22 mouse cellular contexts compared by ENCODE assay signal in the genomic region with DNA sequence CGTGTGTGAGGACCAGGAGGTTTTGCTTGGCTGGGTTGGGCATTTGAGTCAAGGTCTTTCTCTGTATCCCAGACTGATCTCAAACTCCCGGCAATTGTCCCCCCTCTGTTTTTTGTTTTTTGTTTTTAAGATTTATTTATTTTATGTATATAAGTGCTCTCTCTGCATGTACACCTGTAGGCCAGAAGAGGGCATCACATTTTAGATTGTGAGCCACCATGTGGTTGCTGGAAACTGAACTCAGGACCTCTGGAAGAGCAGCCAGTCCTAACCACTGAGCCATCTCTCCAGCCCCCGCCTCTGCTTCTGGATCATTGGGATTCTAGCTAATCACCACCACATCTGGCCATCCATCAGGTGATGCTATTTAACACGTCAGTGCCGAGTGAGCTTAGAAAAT. TPM values are rescaled to one million over a fixed set of nuclear protein-coding genes. Genes with fewer than 3 reads are reported as not detected.
DNase-seq lines count a peak whose midpoint lies in the region; ATAC-seq and TF ChIP-seq lines count a peak whose summit lies in the region.
"Had no signal": no experiment of that assay in that cellular context is flagged by ENCODE, and none has a peak within 500 bp of the region (broad histone marks: within the 10 kb centered on the region; RNA-seq: fewer than 3 reads in every experiment).

No protein-coding gene starts in this region.

- DNase-seq in gastrocnemius, adult 2 months = no peak
- DNase-seq in gastrocnemius, postnatal 14 days = no peak
- no peak for DNase-seq in midbrain, postnatal 0 days (ENCODE audit: low spot score)
- DNase-seq in adrenal gland, postnatal 14 days = no peak
- no peak for DNase-seq in cerebellum, postnatal 25 days
- DNase-seq in spleen, postnatal 14 days (ENCODE audit: low spot score in 2 of 2) = no peak
- DNase-seq: adrenal gland, adult 8-10 months; cerebellum, adult 2 months; gastrocnemius, postnatal 36 days; kidney, adult 9 months; thymus, postnatal 4 days had no signal

- peak; percentile 29; the same call in 1 of the 2 replicates for TF ChIP-seq CTCF in gastrocnemius, adult 2 months (IDR thresholded peaks at IDR 0.05)
- peak; percentile 28 for TF ChIP-seq CTCF in midbrain, postnatal 0 days (IDR thresholded peaks at IDR 0.05)

- WGBS in midbrain, postnatal 0 days = 80% methylated on average over 5 of the region's 5 CpGs
- 80% methylated on average over 5 of the region's 5 CpGs for WGBS in midbrain, embryonic 15.5 days
- WGBS in liver, embryonic 12.5 days (ENCODE audit: insufficient replicate concordance) = 69% methylated on average over 5 of the region's 5 CpGs

- intact Hi-C loops in gastrocnemius, adult 2 months (cut with DNase I) = no loop called here
- intact Hi-C loops in gastrocnemius, postnatal 14 days (cut with DNase I; ENCODE audit: low total_unique reads) = loop anchor here (5.0 kb wide), 2 partner anchors 42 to 92 kb away; a partner anchor contains a TSS

- no peaks in the 10 kb centered on the region for H3K9me3 ChIP-seq in midbrain, postnatal 0 days (ENCODE audit: low read length)
- no peaks in the 10 kb centered on the region for H3K9me3 ChIP-seq in midbrain, embryonic 15.5 days
- no peaks in the 10 kb centered on the region for H3K9me3 ChIP-seq in liver, embryonic 12.5 days (replicated peaks)
- H3K9me3 ChIP-seq: embryonic facial prominence, embryonic 12.5 days; heart, embryonic 13.5 days; lung, embryonic 15.5 days; megakaryocyte, embryonic 14.5 days had no signal

- no peak overlapping the region for H3K4me2 ChIP-seq in midbrain, postnatal 0 days (ENCODE audit: low read depth, low read length, poor library complexity, severe bottlenecking)
- H3K4me2 ChIP-seq in midbrain, embryonic 15.5 days = no peak overlapping the region
- H3K4me2 ChIP-seq in liver, embryonic 12.5 days = peak overlapping the region; percentile 36
- H3K4me2 ChIP-seq: embryonic facial prominence, embryonic 12.5 days; heart, embryonic 13.5 days; lung, embryonic 15.5 days had no signal

- no peaks in the 10 kb centered on the region for H3K4me1 ChIP-seq in midbrain, postnatal 0 days (ENCODE audit: insufficient read depth, low read length)
- H3K4me1 ChIP-seq in midbrain, embryonic 15.5 days = no peaks in the 10 kb centered on the region
- H3K4me1 ChIP-seq in liver, embryonic 12.5 days = peaks cover 72% of the 10 kb centered on the region
- H3K4me1 ChIP-seq: embryonic facial prominence, embryonic 12.5 days; lung, embryonic 15.5 days had no signal

- ATAC-seq in midbrain, postnatal 0 days (ENCODE audit: low FRiP score) = no peak
- ATAC-seq in midbrain, embryonic 15.5 days (replicated peaks) = no peak
- ATAC-seq in liver, embryonic 12.5 days = peak; percentile 31; the same call in 1 of the 2 replicates
- ATAC-seq: midbrain, embryonic 16.5 days had no signal

- no peaks in the 10 kb centered on the region for H3K36me3 ChIP-seq in midbrain, postnatal 0 days (ENCODE audit: insufficient read depth, low read length)
- no peaks in the 10 kb centered on the region for H3K36me3 ChIP-seq in midbrain, embryonic 15.5 days (replicated peaks)
- no peaks in the 10 kb centered on the region for H3K36me3 ChIP-seq in liver, embryonic 12.5 days
- H3K36me3 ChIP-seq: embryonic facial prominence, embryonic 12.5 days; heart, embryonic 13.5 days; lung, embryonic 15.5 days had no signal

- H3K27ac ChIP-seq in gastrocnemius, adult 2 months = no peak overlapping the region
- H3K27ac ChIP-seq in midbrain, postnatal 0 days (ENCODE audit: low read depth, low read length) = no peak overlapping the region
- H3K27ac ChIP-seq in midbrain, embryonic 15.5 days = no peak overlapping the region
- H3K27ac ChIP-seq in liver, embryonic 12.5 days = peak overlapping the region; percentile 91
- H3K27ac ChIP-seq: embryonic facial prominence, embryonic 12.5 days; heart, embryonic 13.5 days; lung, embryonic 15.5 days had no signal

- H3K4me3 ChIP-seq in gastrocnemius, adult 2 months = no peak overlapping the region
- no peak overlapping the region for H3K4me3 ChIP-seq in midbrain, postnatal 0 days (ENCODE audit: low read depth, low read length)
- H3K4me3 ChIP-seq in midbrain, embryonic 15.5 days = no peak overlapping the region
- no peak overlapping the region for H3K4me3 ChIP-seq in liver, embryonic 12.5 days
- H3K4me3 ChIP-seq: embryonic facial prominence, embryonic 12.5 days; heart, embryonic 13.5 days; lung, embryonic 15.5 days; megakaryocyte, embryonic 14.5 days had no signal

- no peak overlapping the region for H3K9ac ChIP-seq in midbrain, postnatal 0 days (replicated peaks; ENCODE audit: low read length, poor library complexity, severe bottlenecking)
- H3K9ac ChIP-seq in midbrain, embryonic 15.5 days = no peak overlapping the region
- peak overlapping the region; percentile 29; the same call in 1 of the 2 replicates for H3K9ac ChIP-seq in liver, embryonic 12.5 days
- H3K9ac ChIP-seq: embryonic facial prominence, embryonic 12.5 days; heart, embryonic 13.5 days; lung, embryonic 15.5 days had no signal

- H3K27me3 ChIP-seq in midbrain, postnatal 0 days (ENCODE audit: insufficient read depth, low read length) = no peaks in the 10 kb centered on the region
- H3K27me3 ChIP-seq in midbrain, embryonic 15.5 days (replicated peaks) = no peaks in the 10 kb centered on the region
- H3K27me3 ChIP-seq in liver, embryonic 12.5 days (replicated peaks) = no peaks in the 10 kb centered on the region
- H3K27me3 ChIP-seq: embryonic facial prominence, embryonic 12.5 days; heart, embryonic 13.5 days; lung, embryonic 15.5 days; megakaryocyte, embryonic 14.5 days had no signal

RNA-seq across cellular contexts. Expression of a gene that starts 11.1 kb away (rescaled TPM):
- total RNA-seq in gastrocnemius, adult 2 months (2021) = 1 to 10 TPM; 2.5 to 4.6 TPM
- 1 to 10 TPM; 3.1 to 3.7 TPM for total RNA-seq in gastrocnemius, postnatal 14 days (2021)
- total RNA-seq in midbrain, postnatal 0 days (2014; rRNA removed) = 20.7 and 27.6 TPM in 2 replicates
- 16.2 and 17.5 TPM in 2 replicates for polyA plus RNA-seq in midbrain, postnatal 0 days (2015; fragmentation: Nextera tagmentation; extraction: Ambion mirVana)
- 25.0 and 26.9 TPM in 2 replicates for polyA plus RNA-seq in midbrain, embryonic 15.5 days (2015; fragmentation: Nextera tagmentation; extraction: Ambion mirVana)
- polyA plus RNA-seq in liver, embryonic 12.5 days (2016; fragmentation: Nextera tagmentation; extraction: Ambion mirVana) = 5.5 and 6.3 TPM in 2 replicates
- 14.3 and 19.6 TPM in 2 replicates for total RNA-seq in adrenal gland, postnatal 14 days (2021)

RNA-seq across cellular contexts. Expression of a gene that starts 27.2 kb away (rescaled TPM):
- total RNA-seq in gastrocnemius, adult 2 months (2021) = not detected
- not detected for total RNA-seq in gastrocnemius, postnatal 14 days (2021)
- total RNA-seq in midbrain, postnatal 0 days (2014; rRNA removed) = not detected in 2 replicates
- polyA plus RNA-seq in midbrain, postnatal 0 days (2015; fragmentation: Nextera tagmentation; extraction: Ambion mirVana) = not detected in 2 replicates
- not detected in 2 replicates for polyA plus RNA-seq in midbrain, embryonic 15.5 days (2015; fragmentation: Nextera tagmentation; extraction: Ambion mirVana)
- polyA plus RNA-seq in liver, embryonic 12.5 days (2016; fragmentation: Nextera tagmentation; extraction: Ambion mirVana) = not detected in 2 replicates
- total RNA-seq in adrenal gland, postnatal 14 days (2021) = not detected in 2 replicates
- total RNA-seq: adrenal gland, adult 8-10 months; common myeloid progenitor, adult 5-6 weeks; gastrocnemius, postnatal 36 days; hematopoietic stem cell, adult 5-6 weeks; left cerebral cortex, adult 18-20 months had no signal
- polyA plus RNA-seq: cerebellum, adult 2 months; embryonic facial prominence, embryonic 12.5 days; heart, embryonic 13.5 days; limb, embryonic 11.5 days; lung, embryonic 15.5 days; midbrain, embryonic 16.5 days had no signal

RNA-seq across cellular contexts. Expression of a gene that starts 42.6 kb away (rescaled TPM):
- 1 to 10 TPM; 1.6 to 2.7 TPM for total RNA-seq in gastrocnemius, adult 2 months (2021)
- total RNA-seq in gastrocnemius, postnatal 14 days (2021) = 10 to 100 TPM in 1 of 2 experiments, 1 to 10 TPM in 1; 5.8 to 11.2 TPM
- 571 and 599 TPM in 2 replicates for total RNA-seq in midbrain, postnatal 0 days (2014; rRNA removed)
- 314 and 354 TPM in 2 replicates for polyA plus RNA-seq in midbrain, postnatal 0 days (2015; fragmentation: Nextera tagmentation; extraction: Ambion mirVana)
- polyA plus RNA-seq in midbrain, embryonic 15.5 days (2015; fragmentation: Nextera tagmentation; extraction: Ambion mirVana) = 158 and 189 TPM in 2 replicates
- 0.42 and 0.45 TPM in 2 replicates for polyA plus RNA-seq in liver, embryonic 12.5 days (2016; fragmentation: Nextera tagmentation; extraction: Ambion mirVana)
- total RNA-seq in adrenal gland, postnatal 14 days (2021) = 4.3 and 8.4 TPM in 2 replicates
- total RNA-seq: common myeloid progenitor, adult 5-6 weeks; hematopoietic stem cell, adult 5-6 weeks had no signal

Comparison
In these comparisons a context has a peak if more than half of its experiments do, and no peak if none do; other contexts are left out.
1. RNA of a gene that starts 42.6 kb away (total RNA-seq): 571 to 599 TPM in midbrain, postnatal 0 days; 5.8 to 11.2 TPM in gastrocnemius, postnatal 14 days, 4.3 to 8.4 TPM in adrenal gland, postnatal 14 days and 1.6 to 2.7 TPM in gastrocnemius, adult 2 months; every median in the first group is over 10 times any median in the second.